Mouse (Mus musculus): Measurements from ENCODE around the gene Asb11.

GRCm38 (mm10) chrX:164428224-164428623, 8.6 kb upstream of the Asb11 start:
- TF ChIP-seq POLR2A (IDR thresholded peaks at IDR 0.05; ENCODE audit: borderline replicate concordance, extremely low read depth, insufficient read depth, insufficient read length, poor library complexity, severe bottlenecking): no peak
- no peak for TF ChIP-seq CTCF (IDR thresholded peaks at IDR 0.05; ENCODE audit: borderline replicate concordance, extremely low read depth, insufficient read depth, insufficient read length)

Data from brain, embryonic 14.5 days (tissue).